Mouse (Mus musculus): Measurements from ENCODE around the gene Adam1a.

- TF ChIP-seq EP300 (IDR thresholded peaks at IDR 0.05; ENCODE audit: low read depth) (peak; percentile 44; the same call in 1 of the 2 replicates), CTCF (IDR thresholded peaks at IDR 0.05; ENCODE audit: low read depth) (no peak)
Measured at GRCm38 (mm10) chr5:121547084-121547483, 1.8 kb upstream of the Adam1a start.

Measured in liver, embryonic 14.5 days (tissue).